Mouse (Mus musculus) midbrain, postnatal 0 days (tissue): ENCODE results near the gene Pa2g4. TPM values are rescaled to one million over a fixed set of nuclear protein-coding genes. Genes with fewer than 3 reads are reported as not detected.

Experiments
- ATAC-seq: fragments of 200-750 bp; cut with Nextera tagmentation; 2 replicates; pipeline ENCODE4 v1.8.0; 2017; ENCODE audit warnings: moderate number of reproducible peaks, mild to moderate bottlenecking, moderate TSS enrichment, moderate library complexity; ENCODE audit not compliant: low FRiP score
- DNase-seq: peaks from one replicate; pipeline ENCODE4 v3.0.0-alpha.2; 2015; ENCODE audit warnings: low spot score
- H3K27ac ChIP-seq: fragments of 300-500 bp; sonication (generic); 2 replicates; pipeline ENCODE4 v1.5.1; 2014; ENCODE audit warnings: low read depth, mild to moderate bottlenecking, low read length, mixed read lengths
- H3K27me3 ChIP-seq: fragments of 300-500 bp; sonication (generic); 2 replicates; pipeline ENCODE4 v1.6.1; 2014; ENCODE audit warnings: low read length, control low read depth, mixed read lengths; ENCODE audit not compliant: insufficient read depth
- H3K36me3 ChIP-seq: fragments of 300-500 bp; sonication (generic); 2 replicates; pipeline ENCODE4 v1.6.1; 2014; ENCODE audit warnings: low read length, control low read depth, mixed read lengths; ENCODE audit not compliant: insufficient read depth
- H3K4me1 ChIP-seq: fragments of 300-500 bp; sonication (generic); 2 replicates; pipeline ENCODE4 v1.6.1; 2014; ENCODE audit warnings: mild to moderate bottlenecking, control low read depth, antibody characterized with exemption, low read length, mixed read lengths; ENCODE audit not compliant: insufficient read depth
- H3K4me2 ChIP-seq: fragments of 300-500 bp; sonication (generic); 2 replicates; pipeline ENCODE4 v1.6.1; 2014; ENCODE audit warnings: low read depth, mild to moderate bottlenecking, low read length, mixed read lengths; ENCODE audit not compliant: poor library complexity, severe bottlenecking
- H3K4me3 ChIP-seq: fragments of 300-500 bp; sonication (generic); 2 replicates; pipeline ENCODE4 v1.5.1; 2014; ENCODE audit warnings: low read depth, mild to moderate bottlenecking, low read length, moderate library complexity
- H3K9ac ChIP-seq: fragments of 300-500 bp; sonication (generic); replicated peaks from 2 replicates; pipeline ENCODE4 v1.6.1; 2014; ENCODE audit warnings: mild to moderate bottlenecking, low read length, moderate library complexity, mixed read lengths; ENCODE audit not compliant: poor library complexity, severe bottlenecking
- H3K9me3 ChIP-seq: fragments of 300-500 bp; sonication (generic); 2 replicates; pipeline ENCODE4 v1.6.1; 2016; ENCODE audit warnings: low read length, control low read depth
- CTCF ChIP-seq: IDR thresholded peaks from 2 replicates; pipeline ENCODE4 v1.5.1; 2016; ENCODE audit warnings: antibody characterized with exemption, mild to moderate bottlenecking
- whole genome bisulfite sequencing: fragments of 180-500 bp; shearing (Covaris S2); extraction: QIAGEN DNeasy Blood & Tissue Kit; methylation state at CpG from one replicate; pipeline ENCODE4 v1.1.7; 2014; 5-methylcytosine and 5-hydroxymethylcytosine counted together
- microRNA-seq: library from miRNA; unstranded; fragments of <30 nt; microRNA quantifications from one replicate; pipeline ENCODE4, GENCODE M21; 2016; ENCODE audit warnings: borderline number of aligned reads
- polyA plus RNA-seq: library from polyadenylated mRNA; unstranded; fragments of >200 nt; fragmentation: Nextera tagmentation; extraction: Ambion mirVana; gene quantifications from 2 replicates; pipeline ENCODE4 v1.2.1, GENCODE M21; 2015
- total RNA-seq: library from RNA; depleted of rRNA; stranded (reverse); fragments of >200 nt; gene quantifications from 2 replicates; pipeline ENCODE4 v1.2.3, GENCODE M21; 2014; rRNA removed

The Pa2g4 gene
- total and polyA plus RNA-seq, 2 experiments from 2014 or later: 78.0 to 107 TPM

DNA sequence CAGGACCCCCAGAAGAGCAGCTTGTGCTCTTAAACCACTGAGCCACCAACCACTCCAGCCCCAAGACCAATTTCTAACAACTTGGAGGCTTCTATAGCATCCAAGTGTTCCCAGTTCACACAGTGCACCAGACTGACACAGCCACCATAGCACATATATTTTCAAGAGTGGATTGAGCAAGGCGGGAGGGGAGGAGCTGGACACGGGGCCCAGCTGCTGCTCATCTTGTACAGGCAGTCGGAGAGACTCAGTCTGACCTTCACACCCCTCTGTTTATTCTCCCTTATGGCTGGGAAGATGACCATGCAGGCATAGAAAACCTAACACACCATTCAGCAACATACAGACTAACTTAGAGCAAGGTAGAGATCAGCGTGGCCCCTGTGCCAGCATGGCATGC is 56.0 kb downstream of the Pa2g4 start:
- no peak overlapping the region for H3K4me2 ChIP-seq
- no peaks in the 10 kb centered on the region for H3K4me1 ChIP-seq
- DNase-seq: no peak
- ATAC-seq: no peak
- peaks cover 9% of the 10 kb centered on the region for H3K36me3 ChIP-seq
- no peak for TF ChIP-seq CTCF
- no peaks in the 10 kb centered on the region for H3K27me3 ChIP-seq
- no peak overlapping the region for H3K9ac ChIP-seq
- H3K4me3 ChIP-seq: no peak overlapping the region
- no peak overlapping the region for H3K27ac ChIP-seq
- H3K9me3 ChIP-seq: no peaks in the 10 kb centered on the region
- 84% methylated on average over 4 of the region's 4 CpGs for WGBS

DNA sequence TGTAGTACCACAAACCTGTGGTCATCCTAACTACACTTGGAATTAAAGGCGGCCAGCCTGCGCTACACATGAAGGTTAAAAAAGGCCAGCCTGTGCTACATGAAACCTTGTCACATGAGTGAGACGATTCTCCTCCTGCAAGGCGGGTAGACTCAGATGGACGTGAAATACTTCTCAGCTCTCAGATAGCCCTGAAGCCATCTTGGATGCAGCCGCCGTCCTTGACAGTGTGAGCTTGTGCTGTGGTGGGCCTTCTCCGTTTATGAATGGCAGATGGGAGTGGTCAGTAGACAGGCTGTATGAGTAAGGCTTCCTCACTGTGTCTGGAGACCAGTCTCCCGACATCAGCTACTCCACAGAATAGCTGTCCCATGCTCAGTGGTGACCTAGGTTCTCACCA is 56.6 kb downstream of the Pa2g4 start:
- DNase-seq (no peak), ATAC-seq (no peak)
- Histone ChIP-seq H3K9me3 (no peaks in the 10 kb centered on the region), H3K4me2 (no peak overlapping the region), H3K9ac (no peak overlapping the region), H3K4me3 (no peak overlapping the region), H3K4me1 (no peaks in the 10 kb centered on the region), H3K36me3 (peaks cover 9% of the 10 kb centered on the region), H3K27me3 (no peaks in the 10 kb centered on the region), H3K27ac (no peak overlapping the region)
- 88% methylated on average over 9 of the region's 9 CpGs for WGBS
- TF ChIP-seq CTCF: no peak

DNA sequence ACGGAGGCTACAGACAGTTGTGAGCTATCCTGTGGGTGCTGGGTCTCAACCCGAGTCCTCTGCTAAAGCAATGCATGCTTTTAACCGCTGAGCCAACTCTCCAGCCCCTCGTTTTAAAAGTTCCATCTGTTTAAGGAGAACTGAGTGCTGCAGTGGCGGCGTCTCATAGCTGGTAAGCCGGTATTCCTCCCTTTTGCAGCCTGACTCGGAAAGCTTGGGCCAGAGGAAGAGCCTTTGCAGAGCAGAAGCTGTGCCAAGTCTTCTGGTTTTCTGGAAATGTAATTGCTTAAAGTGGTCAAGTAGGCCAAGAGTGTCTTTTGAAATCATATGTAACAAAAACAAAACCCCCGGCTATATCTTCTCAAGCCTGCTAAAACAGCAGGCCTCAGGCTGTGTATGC is 57.5 kb downstream of the Pa2g4 start:
- Histone ChIP-seq H3K4me2 (no peak overlapping the region), H3K9ac (no peak overlapping the region), H3K9me3 (no peaks in the 10 kb centered on the region), H3K27me3 (no peaks in the 10 kb centered on the region), H3K27ac (no peak overlapping the region), H3K4me1 (no peaks in the 10 kb centered on the region), H3K4me3 (no peak overlapping the region), H3K36me3 (peaks cover 9% of the 10 kb centered on the region)
- ATAC-seq: no peak
- no peak for DNase-seq
- WGBS: 80% methylated on average over 9 of the region's 9 CpGs
- no peak for TF ChIP-seq CTCF

Small RNA genes within 50 kb of the gene (microRNA-seq; reads per million reads assigned to microRNA genes)
- not detected for gene Gm47275
- not detected for gene Mir6916
- gene Mir6917: not detected

Other genes with a start within 250 kb of the Pa2g4 start
- 40.3 and 49.4 TPM in 2 replicates for gene Cnpy2, start 243.5 kb downstream of the Pa2g4 start, total RNA-seq
- gene Cnpy2, start 243.5 kb downstream of the Pa2g4 start, polyA plus RNA-seq: 164 and 176 TPM in 2 replicates
- 279 and 309 TPM in 2 replicates for gene Cs, start 228.3 kb downstream of the Pa2g4 start, total RNA-seq
- 255 and 271 TPM in 2 replicates for gene Cs, start 228.3 kb downstream of the Pa2g4 start, polyA plus RNA-seq
- gene Coq10a, start 197.0 kb downstream of the Pa2g4 start, total RNA-seq: 42.8 and 53.2 TPM in 2 replicates
- 51.7 and 56.4 TPM in 2 replicates for gene Coq10a, start 197.0 kb downstream of the Pa2g4 start, polyA plus RNA-seq
- 43.6 and 49.1 TPM in 2 replicates for gene Ankrd52, start 188.9 kb downstream of the Pa2g4 start, total RNA-seq
- gene Ankrd52, start 188.9 kb downstream of the Pa2g4 start, polyA plus RNA-seq: 7.8 and 9.9 TPM in 2 replicates
- 0.16 and 0.61 TPM in 2 replicates for gene Slc39a5, start 164.8 kb downstream of the Pa2g4 start, total RNA-seq
- 0.16 and 0.27 TPM in 2 replicates for gene Slc39a5, start 164.8 kb downstream of the Pa2g4 start, polyA plus RNA-seq
- 63.1 and 82.0 TPM in 2 replicates for gene Nabp2, start 154.5 kb downstream of the Pa2g4 start, total RNA-seq
- 145 and 157 TPM in 2 replicates for gene Nabp2, start 154.5 kb downstream of the Pa2g4 start, polyA plus RNA-seq
- gene Rnf41, start 154.3 kb downstream of the Pa2g4 start, total RNA-seq: 94.3 and 103 TPM in 2 replicates
- 91.6 and 93.8 TPM in 2 replicates for gene Rnf41, start 154.3 kb downstream of the Pa2g4 start, polyA plus RNA-seq
- 216 and 233 TPM in 2 replicates for gene Smarcc2, start 106.7 kb downstream of the Pa2g4 start, total RNA-seq
- 129 and 143 TPM in 2 replicates for gene Smarcc2, start 106.7 kb downstream of the Pa2g4 start, polyA plus RNA-seq
- gene Myl6, start 71.8 kb downstream of the Pa2g4 start, total RNA-seq: 648 and 715 TPM in 2 replicates
- 946 and 1,057 TPM in 2 replicates for gene Myl6, start 71.8 kb downstream of the Pa2g4 start, polyA plus RNA-seq
- gene Myl6b, start 67.3 kb downstream of the Pa2g4 start, total RNA-seq: 24.6 and 28.6 TPM in 2 replicates
- gene Myl6b, start 67.3 kb downstream of the Pa2g4 start, polyA plus RNA-seq: 4.9 and 5.4 TPM in 2 replicates
- 16.2 and 16.6 TPM in 2 replicates for gene Esyt1, start 40.1 kb downstream of the Pa2g4 start, total RNA-seq
- gene Esyt1, start 40.1 kb downstream of the Pa2g4 start, polyA plus RNA-seq: 7.3 and 7.4 TPM in 2 replicates
- gene Zc3h10, start 18.2 kb downstream of the Pa2g4 start, total RNA-seq: 20.6 and 30.3 TPM in 2 replicates
- gene Zc3h10, start 18.2 kb downstream of the Pa2g4 start, polyA plus RNA-seq: 12.0 and 12.5 TPM in 2 replicates
- gene Rpl41, start 16.7 kb downstream of the Pa2g4 start, total RNA-seq: 772 and 807 TPM in 2 replicates
- gene Rpl41, start 16.7 kb downstream of the Pa2g4 start, polyA plus RNA-seq: 2,464 and 2,473 TPM in 2 replicates
- gene Erbb3, start 23.7 kb upstream of the Pa2g4 start, total RNA-seq: 1.1 and 1.2 TPM in 2 replicates
- 0.21 and 0.33 TPM in 2 replicates for gene Erbb3, start 23.7 kb upstream of the Pa2g4 start, polyA plus RNA-seq
- 1,580 and 1,646 TPM in 2 replicates for gene Rps26, start 60.8 kb upstream of the Pa2g4 start, total RNA-seq
- gene Rps26, start 60.8 kb upstream of the Pa2g4 start, polyA plus RNA-seq: 382 and 398 TPM in 2 replicates
- 21.9 and 26.2 TPM in 2 replicates for gene Ikzf4, start 80.0 kb upstream of the Pa2g4 start, total RNA-seq
- 16.8 and 17.9 TPM in 2 replicates for gene Ikzf4, start 80.0 kb upstream of the Pa2g4 start, polyA plus RNA-seq
- gene Suox, start 108.1 kb upstream of the Pa2g4 start, total RNA-seq: 11.5 and 15.7 TPM in 2 replicates
- 8.9 and 11.8 TPM in 2 replicates for gene Suox, start 108.1 kb upstream of the Pa2g4 start, polyA plus RNA-seq
- 129 and 131 TPM in 2 replicates for gene Rab5b, start 130.3 kb upstream of the Pa2g4 start, total RNA-seq
- 112 and 115 TPM in 2 replicates for gene Rab5b, start 130.3 kb upstream of the Pa2g4 start, polyA plus RNA-seq
- 0.76 and 3.4 TPM in 2 replicates for gene Pmel, start 138.2 kb upstream of the Pa2g4 start, total RNA-seq
- 1.0 and 1.1 TPM in 2 replicates for gene Pmel, start 138.2 kb upstream of the Pa2g4 start, polyA plus RNA-seq
- 7.8 and 11.1 TPM in 2 replicates for gene Cdk2, start 139.0 kb upstream of the Pa2g4 start, total RNA-seq
- 8.7 and 10.7 TPM in 2 replicates for gene Cdk2, start 139.0 kb upstream of the Pa2g4 start, polyA plus RNA-seq
- 4.5 and 7.5 TPM in 2 replicates for gene Dgka, start 178.9 kb upstream of the Pa2g4 start, total RNA-seq
- gene Dgka, start 178.9 kb upstream of the Pa2g4 start, polyA plus RNA-seq: 4.9 and 5.1 TPM in 2 replicates
- 54.9 and 60.1 TPM in 2 replicates for gene Pym1, start 181.9 kb upstream of the Pa2g4 start, total RNA-seq
- 48.0 and 52.2 TPM in 2 replicates for gene Pym1, start 181.9 kb upstream of the Pa2g4 start, polyA plus RNA-seq
- 1.3 and 1.8 TPM in 2 replicates for gene Mmp19, start 224.9 kb upstream of the Pa2g4 start, total RNA-seq
- 0.29 and 0.54 TPM in 2 replicates for gene Mmp19, start 224.9 kb upstream of the Pa2g4 start, polyA plus RNA-seq
- 31.4 and 39.4 TPM in 2 replicates for gene Dnajc14, start 238.1 kb upstream of the Pa2g4 start, total RNA-seq
- 34.6 and 37.7 TPM in 2 replicates for gene Dnajc14, start 238.1 kb upstream of the Pa2g4 start, polyA plus RNA-seq
- 18.6 and 21.8 TPM in 2 replicates for gene Tmem198b, start 238.4 kb upstream of the Pa2g4 start, total RNA-seq
- gene Tmem198b, start 238.4 kb upstream of the Pa2g4 start, polyA plus RNA-seq: 17.1 and 18.9 TPM in 2 replicates